Mouse (Mus musculus) cerebellum, adult 2 months (tissue): ENCODE measurements around the gene Miga1.
A peak's percentile ranks its signal among the peaks of the same experiment; 100 is the strongest.
"Not testable (repeated sequence)": the region's sequence is repeated elsewhere in the genome, so short reads cannot be mapped to it uniquely, and the experiment has no call there.

ENCODE experiments used
- CTCF ChIP-seq: fragments of 200-500 bp; IDR thresholded peaks from 2 replicates; pipeline ENCODE4 v1.5.1; 2011; ENCODE audit warnings: low read depth, mild to moderate bottlenecking, control low read depth, low read length, moderate library complexity, borderline replicate concordance; ENCODE audit not compliant: insufficient read depth
- POLR2A ChIP-seq: fragments of 200-500 bp; IDR thresholded peaks from 2 replicates; pipeline ENCODE4 v1.6.1; 2011; ENCODE audit warnings: low read length, control low read depth, borderline replicate concordance; ENCODE audit not compliant: insufficient read depth

DNA sequence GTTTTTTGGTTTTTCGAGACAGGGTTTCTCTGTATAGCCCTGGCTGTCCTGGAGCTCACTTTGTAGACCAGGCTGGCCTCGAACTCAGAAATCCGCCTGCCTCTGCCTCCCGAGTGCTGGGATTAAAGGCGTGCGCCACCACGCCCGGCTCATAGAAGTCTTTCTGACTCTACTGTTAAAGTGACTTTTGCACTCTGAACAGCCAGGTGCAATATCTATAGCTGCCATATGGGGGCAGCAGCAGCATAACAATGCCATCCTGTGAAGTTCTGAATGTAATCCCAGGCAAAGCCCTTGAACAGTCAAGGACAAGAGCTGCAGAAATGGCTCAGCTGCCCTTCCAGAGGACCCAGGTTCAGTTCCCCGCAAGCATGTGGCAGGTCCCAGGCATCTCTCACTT is 80.8 kb downstream of the Miga1 start:
- not testable (repeated sequence) for TF ChIP-seq POLR2A
- peak; percentile 59; the same call in 1 of the 2 replicates for TF ChIP-seq CTCF
